Mouse (Mus musculus): ENCODE measurements around the gene Qpctl. TPM values are rescaled to one million over a fixed set of nuclear protein-coding genes. Genes with fewer than 3 reads are reported as not detected.

Qpctl gene
- polyA plus RNA-seq (2015; fragmentation: Nextera tagmentation; extraction: Ambion mirVana) = 13.5 and 14.4 TPM in 2 replicates

GRCm38 (mm10) chr7:19148875-19149541 lies at the start of gene Qpctl:
Gene Qpctl (minus strand): TSS chr7:19149291.
- peak within 1 kb of the TSS; percentile 82 for H3K27ac ChIP-seq
- H3K27me3 ChIP-seq = no peaks in the 10 kb centered on the region
- peak within 1 kb of the TSS; percentile 67 for H3K4me3 ChIP-seq (replicated peaks)
- no peaks in the 10 kb centered on the region for H3K9me3 ChIP-seq (replicated peaks)
- peaks cover 27% of the 10 kb centered on the region for H3K4me1 ChIP-seq
- peaks cover 46% of the 10 kb centered on the region for H3K36me3 ChIP-seq
- H3K9ac ChIP-seq = peak within 1 kb of the TSS; percentile 87
- peak within 1 kb of the TSS; percentile 91 for H3K4me2 ChIP-seq
- under 1% methylated on average over 43 of the region's 43 CpGs for WGBS
- peak; percentile 97 for ATAC-seq (replicated peaks; ENCODE audit: low FRiP score)

- H3K27ac ChIP-seq = no peak overlapping the region
- peaks cover 4% of the 10 kb centered on the region; the same call in 1 of the 2 replicates for H3K9me3 ChIP-seq (replicated peaks)
- no peak overlapping the region for H3K4me2 ChIP-seq
- no peaks in the 10 kb centered on the region for H3K4me1 ChIP-seq
- H3K9ac ChIP-seq = no peak overlapping the region
- H3K4me3 ChIP-seq (replicated peaks) = no peak overlapping the region
- 54% methylated on average over 2 of the region's 2 CpGs for WGBS
- H3K36me3 ChIP-seq = peaks cover 78% of the 10 kb centered on the region
- no peak for ATAC-seq (replicated peaks; ENCODE audit: low FRiP score)
- H3K27me3 ChIP-seq = no peaks in the 10 kb centered on the region
These were observed 48.9 kb upstream of the Qpctl start for GRCm38 (mm10) chr7:19197985-19198384.

- peaks cover 4% of the 10 kb centered on the region; the same call in 1 of the 2 replicates for H3K9me3 ChIP-seq (replicated peaks)
- H3K4me1 ChIP-seq = no peaks in the 10 kb centered on the region
- ATAC-seq (replicated peaks; ENCODE audit: low FRiP score) = no peak
- H3K27ac ChIP-seq = no peak overlapping the region
- no peak overlapping the region for H3K4me3 ChIP-seq (replicated peaks)
- H3K4me2 ChIP-seq = no peak overlapping the region
- no peak overlapping the region for H3K9ac ChIP-seq
- 64% methylated on average over 6 of the region's 6 CpGs for WGBS
- no peaks in the 10 kb centered on the region for H3K27me3 ChIP-seq
- peaks cover 79% of the 10 kb centered on the region for H3K36me3 ChIP-seq
These were observed 47.6 kb upstream of the Qpctl start for GRCm38 (mm10) chr7:19196676-19197075.

- 95% methylated on average over 4 of the region's 4 CpGs for WGBS
- ATAC-seq (replicated peaks; ENCODE audit: low FRiP score) = no peak
These were observed 45.6 kb upstream of the Qpctl start for GRCm38 (mm10) chr7:19194676-19195075.

GRCm38 (mm10) chr7:19184758-19185157 lies 35.7 kb upstream of the Qpctl start:
- H3K27me3 ChIP-seq = peaks cover 7% of the 10 kb centered on the region
- H3K9me3 ChIP-seq (replicated peaks) = no peaks in the 10 kb centered on the region
- no peak overlapping the region for H3K4me2 ChIP-seq
- peaks cover 44% of the 10 kb centered on the region for H3K4me1 ChIP-seq
- peaks cover 30% of the 10 kb centered on the region for H3K36me3 ChIP-seq
- ATAC-seq (replicated peaks; ENCODE audit: low FRiP score) = 0 out of 2 replicates have a peak, but pooled peaks have one; percentile 23
- WGBS = 59% methylated on average over 6 of the region's 6 CpGs
- no peak overlapping the region for H3K9ac ChIP-seq
- H3K27ac ChIP-seq = peak overlapping the region; percentile 70
- H3K4me3 ChIP-seq (replicated peaks) = no peak overlapping the region

More at GRCm38 (mm10) chr7:19194676-19195075, 45.6 kb upstream of the Qpctl start:
- Histone ChIP-seq H3K27ac (no peak overlapping the region), H3K36me3 (peaks cover 80% of the 10 kb centered on the region), H3K9ac (no peak overlapping the region), H3K9me3 (replicated peaks) (peaks cover 4% of the 10 kb centered on the region; the same call in 1 of the 2 replicates), H3K4me1 (no peaks in the 10 kb centered on the region), H3K4me2 (no peak overlapping the region), H3K27me3 (no peaks in the 10 kb centered on the region), H3K4me3 (replicated peaks) (no peak overlapping the region)

GRCm38 (mm10) chr7:19184250-19184649 lies 35.2 kb upstream of the Qpctl start:
- ATAC-seq (replicated peaks; ENCODE audit: low FRiP score) = no peak
- Histone ChIP-seq H3K4me3 (replicated peaks) (no peak overlapping the region), H3K9me3 (replicated peaks) (no peaks in the 10 kb centered on the region), H3K36me3 (peaks cover 28% of the 10 kb centered on the region), H3K27me3 (peaks cover 12% of the 10 kb centered on the region), H3K4me1 (peaks cover 49% of the 10 kb centered on the region), H3K4me2 (no peak overlapping the region), H3K27ac (peak overlapping the region; percentile 70), H3K9ac (no peak overlapping the region)
- WGBS = 68% methylated on average over 2 of the region's 2 CpGs

- ATAC-seq (replicated peaks; ENCODE audit: low FRiP score) = peak; percentile 65
- Histone ChIP-seq H3K27ac (peak overlapping the region; percentile 73; the same call in 1 of the 2 replicates), H3K36me3 (peaks cover 7% of the 10 kb centered on the region; the same call in 1 of the 2 replicates), H3K9ac (peak overlapping the region; percentile 62), H3K9me3 (replicated peaks) (peaks cover 5% of the 10 kb centered on the region; the same call in 1 of the 2 replicates), H3K4me1 (peaks cover 72% of the 10 kb centered on the region), H3K27me3 (peaks cover 44% of the 10 kb centered on the region), H3K4me3 (replicated peaks) (peak overlapping the region; percentile 70), H3K4me2 (peak overlapping the region; percentile 80)
- 1% methylated on average over 27 of the region's 27 CpGs for WGBS
These were observed 31.9 kb upstream of the Qpctl start for GRCm38 (mm10) chr7:19180862-19181429.

GRCm38 (mm10) chr7:19179936-19180335 lies 30.8 kb upstream of the Qpctl start:
- Histone ChIP-seq H3K27me3 (peaks cover 52% of the 10 kb centered on the region), H3K4me2 (peak overlapping the region; percentile 59), H3K4me3 (replicated peaks) (peak overlapping the region; percentile 29), H3K9ac (no peak overlapping the region), H3K9me3 (replicated peaks) (peaks cover 5% of the 10 kb centered on the region; the same call in 1 of the 2 replicates), H3K4me1 (peaks cover 71% of the 10 kb centered on the region), H3K27ac (no peak overlapping the region), H3K36me3 (peaks cover 6% of the 10 kb centered on the region; the same call in 1 of the 2 replicates)
- ATAC-seq (replicated peaks; ENCODE audit: low FRiP score) = no peak
- 39% methylated on average over 6 of the region's 6 CpGs for WGBS

GRCm38 (mm10) chr7:19179173-19179572 lies 30.1 kb upstream of the Qpctl start:
- peak overlapping the region; percentile 29 for H3K4me3 ChIP-seq (replicated peaks)
- H3K4me2 ChIP-seq = peak overlapping the region; percentile 59
- H3K9ac ChIP-seq = peak overlapping the region; percentile 7; the same call in 1 of the 2 replicates
- ATAC-seq (replicated peaks; ENCODE audit: low FRiP score) = 0 out of 2 replicates have a peak, but pooled peaks have one; percentile 9
- under 1% methylated on average over 31 of the region's 32 CpGs for WGBS
- H3K27me3 ChIP-seq = peaks cover 56% of the 10 kb centered on the region
- H3K4me1 ChIP-seq = peaks cover 64% of the 10 kb centered on the region
- H3K36me3 ChIP-seq = peaks cover 6% of the 10 kb centered on the region; the same call in 1 of the 2 replicates
- peaks cover 5% of the 10 kb centered on the region; the same call in 1 of the 2 replicates for H3K9me3 ChIP-seq (replicated peaks)
- no peak overlapping the region for H3K27ac ChIP-seq

- no peak for ATAC-seq (replicated peaks; ENCODE audit: low FRiP score)
- peaks cover 62% of the 10 kb centered on the region for H3K27me3 ChIP-seq
These were observed 29.5 kb upstream of the Qpctl start for GRCm38 (mm10) chr7:19178443-19179092.

GRCm38 (mm10) chr7:19178035-19178434 lies 28.9 kb upstream of the Qpctl start:
- ATAC-seq (replicated peaks; ENCODE audit: low FRiP score) = no peak
- H3K27me3 ChIP-seq = peaks cover 66% of the 10 kb centered on the region
- WGBS = 19% methylated on average over 16 of the region's 18 CpGs
- H3K4me1 ChIP-seq = peaks cover 60% of the 10 kb centered on the region
- peak overlapping the region; percentile 29; the same call in 1 of the 2 replicates for H3K4me3 ChIP-seq (replicated peaks)
- peaks cover 5% of the 10 kb centered on the region; the same call in 1 of the 2 replicates for H3K9me3 ChIP-seq (replicated peaks)
- H3K36me3 ChIP-seq = no peaks in the 10 kb centered on the region
- H3K9ac ChIP-seq = no peak overlapping the region
- peak overlapping the region; percentile 59 for H3K4me2 ChIP-seq
- H3K27ac ChIP-seq = no peak overlapping the region

More at GRCm38 (mm10) chr7:19178443-19179092, 29.5 kb upstream of the Qpctl start:
- Histone ChIP-seq H3K9ac (no peak overlapping the region), H3K36me3 (peaks cover 2% of the 10 kb centered on the region; the same call in 1 of the 2 replicates), H3K4me3 (replicated peaks) (peak overlapping the region; percentile 29), H3K4me1 (peaks cover 60% of the 10 kb centered on the region), H3K4me2 (peak overlapping the region; percentile 59), H3K27ac (no peak overlapping the region), H3K9me3 (replicated peaks) (peaks cover 5% of the 10 kb centered on the region; the same call in 1 of the 2 replicates)
- 9% methylated on average over 27 of the region's 27 CpGs for WGBS
